Mouse (Mus musculus) liver, adult 2 months (tissue): ENCODE data around the gene Nxpe5.

Experiments
- CTCF ChIP-seq: fragments of 200-500 bp; IDR thresholded peaks from 2 replicates; pipeline ENCODE4 v1.5.1; 2011; ENCODE audit warnings: low read depth, low read length, control low read depth
- POLR2A ChIP-seq: fragments of 200-500 bp; IDR thresholded peaks from 2 replicates; pipeline ENCODE4 v1.6.1; 2011; ENCODE audit warnings: low read length, control low read depth; ENCODE audit not compliant: insufficient read depth; ENCODE audit errors: extremely low read depth

- no peak for TF ChIP-seq CTCF
- no peak for TF ChIP-seq POLR2A
These were observed 25.4 kb downstream of the Nxpe5 start for GRCm38 (mm10) chr5:138251144-138251543.
